Mouse (Mus musculus) ovary, postnatal 10 days (tissue): ENCODE results near the gene Pacs2.

Experiments
- DNase-seq: peaks from one replicate; pipeline ENCODE4 v3.0.0; 2022; ENCODE audit warnings: low spot score

Pacs2 gene

DNA sequence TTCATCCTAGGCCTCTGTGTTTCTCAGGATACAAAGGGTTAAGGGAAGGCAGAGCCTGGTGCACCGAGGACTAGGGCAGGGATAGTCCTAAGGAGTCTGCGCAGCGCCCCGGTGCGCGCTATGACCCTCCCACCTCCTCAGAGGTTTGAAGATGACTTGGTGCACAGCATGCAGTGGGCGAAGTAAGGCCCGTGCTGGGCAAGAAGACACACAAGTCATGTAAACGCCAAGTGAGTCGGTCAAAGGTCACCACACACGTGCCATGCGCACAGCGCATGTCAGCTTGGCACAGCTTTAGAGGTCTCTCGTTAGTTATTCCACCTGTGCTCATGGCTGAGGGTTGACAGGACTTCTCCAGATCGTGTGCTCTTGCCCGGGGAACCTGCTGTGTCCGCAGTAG is 75.7 kb downstream of the Pacs2 start:
- DNase-seq: no peak

GRCm38 (mm10) chr12:113097040-113097439 is 82.7 kb downstream of the Pacs2 start:
- DNase-seq: no peak

GRCm38 (mm10) chr12:113097749-113098281 is 83.5 kb downstream of the Pacs2 start, which contains the start of gene Mta1:
Gene Mta1, plus strand, starts transcription at chr12:113098278.
- DNase-seq: no peak

- no peak for DNase-seq
These were observed 84.3 kb downstream of the Pacs2 start for GRCm38 (mm10) chr12:113098530-113099151.

- DNase-seq: no peak
These were observed 85.3 kb downstream of the Pacs2 start for GRCm38 (mm10) chr12:113099470-113100237.

DNA sequence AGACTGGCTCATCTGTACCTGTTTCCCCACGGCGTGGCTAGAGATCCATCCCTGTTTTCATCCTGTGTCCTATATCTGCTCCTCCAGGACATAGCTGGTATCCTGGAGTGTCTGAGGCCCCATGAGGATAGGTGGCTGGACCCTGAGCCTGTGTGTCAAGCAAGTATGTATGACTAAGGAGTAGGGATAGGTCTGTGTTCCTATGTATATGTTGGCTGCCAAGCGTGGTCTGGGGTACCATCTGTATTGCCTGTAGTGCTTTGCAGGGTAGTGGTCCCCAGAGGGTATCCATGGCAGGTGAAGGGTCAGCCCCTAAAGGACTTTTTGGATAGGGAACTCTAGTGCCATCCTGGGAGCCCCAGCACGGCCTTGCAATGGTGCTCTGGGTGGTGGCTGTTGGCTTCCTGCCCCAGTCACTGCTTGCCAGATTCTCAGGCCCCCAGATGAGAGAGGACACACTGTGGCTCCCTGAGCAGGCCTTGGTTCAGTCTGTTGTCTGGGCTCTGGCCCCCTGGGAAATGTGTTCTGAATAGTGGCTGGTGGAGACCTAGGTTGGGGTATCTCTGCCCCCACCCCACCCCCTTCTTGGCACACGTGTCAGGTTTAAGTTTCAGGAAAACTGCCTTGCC is 86.3 kb downstream of the Pacs2 start:
- DNase-seq: no peak

GRCm38 (mm10) chr12:113101251-113101960 is 87.1 kb downstream of the Pacs2 start:
- no peak for DNase-seq

GRCm38 (mm10) chr12:113102461-113102860 is 88.2 kb downstream of the Pacs2 start:
- DNase-seq: no peak

GRCm38 (mm10) chr12:113103846-113104451 is 89.6 kb downstream of the Pacs2 start:
- DNase-seq: no peak

GRCm38 (mm10) chr12:113106386-113106785 is 92.1 kb downstream of the Pacs2 start:
- DNase-seq: no peak

DNA sequence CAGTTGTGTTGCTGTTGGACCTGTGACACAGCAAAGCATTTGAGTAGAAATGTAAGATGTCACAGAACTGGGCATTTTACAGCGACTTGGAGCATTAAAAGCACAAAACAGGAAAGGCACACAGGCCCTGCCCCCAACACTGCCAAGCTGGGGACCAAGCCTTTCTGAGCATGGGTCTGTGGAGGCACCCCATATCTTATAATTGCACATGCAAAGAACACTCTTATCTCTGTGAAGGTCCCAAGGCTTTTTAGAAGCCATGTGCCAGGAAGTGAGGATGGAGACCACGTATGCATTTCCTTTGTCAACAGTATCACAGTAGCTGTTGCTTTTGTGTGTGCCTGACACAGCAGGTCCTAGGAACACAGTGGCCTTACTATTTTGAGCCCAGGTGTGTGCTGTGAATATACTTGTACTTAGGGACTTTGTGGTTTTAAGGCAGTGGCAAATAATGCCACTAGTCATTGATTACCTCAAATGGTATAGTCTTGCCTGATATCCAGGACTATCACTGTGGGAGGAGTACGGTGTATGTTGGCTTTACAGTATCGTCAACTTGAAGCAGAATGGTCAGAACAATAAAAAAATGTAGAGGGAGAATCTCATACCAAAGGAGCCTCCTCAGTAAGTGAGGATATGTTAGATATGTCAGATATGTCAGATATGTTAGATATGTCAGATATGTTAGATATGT is 93.3 kb downstream of the Pacs2 start:
- no peak for DNase-seq

DNA sequence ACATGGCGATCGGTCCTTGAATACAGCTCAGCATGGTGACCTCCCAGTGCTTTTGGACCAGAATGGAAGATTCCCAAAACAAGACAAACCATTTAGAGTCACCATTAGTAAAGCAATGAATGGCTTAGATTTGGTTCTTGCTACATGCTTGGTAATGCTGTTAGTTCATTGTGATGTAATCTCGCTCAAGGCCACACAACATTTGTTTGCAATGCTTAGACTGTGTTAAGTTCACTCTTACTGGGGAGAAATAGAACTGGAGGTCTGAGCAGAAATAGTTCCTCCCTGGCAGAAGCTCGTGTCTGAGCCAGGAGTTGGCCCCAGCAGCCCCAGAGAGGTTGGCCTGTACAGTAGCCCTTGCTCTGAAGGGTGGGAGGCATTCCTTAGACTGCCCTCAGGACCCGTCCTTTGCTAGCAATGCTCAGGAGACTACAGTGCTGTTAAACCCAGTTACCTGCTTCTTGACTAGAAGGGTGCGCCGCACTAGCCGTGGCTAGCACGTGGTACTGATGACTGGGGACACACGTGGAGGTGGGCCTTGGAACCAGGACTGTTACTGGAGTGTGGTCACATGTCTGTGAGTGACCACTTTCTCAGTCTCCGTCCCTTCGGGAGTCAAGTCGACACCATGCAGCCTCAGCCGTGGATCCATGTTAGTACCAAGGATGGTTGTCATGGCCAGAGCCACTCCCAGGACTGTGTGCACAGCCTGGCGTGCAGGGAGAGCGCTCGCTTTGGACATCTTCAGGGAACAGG is 94.4 kb downstream of the Pacs2 start:
- no peak for DNase-seq

DNA sequence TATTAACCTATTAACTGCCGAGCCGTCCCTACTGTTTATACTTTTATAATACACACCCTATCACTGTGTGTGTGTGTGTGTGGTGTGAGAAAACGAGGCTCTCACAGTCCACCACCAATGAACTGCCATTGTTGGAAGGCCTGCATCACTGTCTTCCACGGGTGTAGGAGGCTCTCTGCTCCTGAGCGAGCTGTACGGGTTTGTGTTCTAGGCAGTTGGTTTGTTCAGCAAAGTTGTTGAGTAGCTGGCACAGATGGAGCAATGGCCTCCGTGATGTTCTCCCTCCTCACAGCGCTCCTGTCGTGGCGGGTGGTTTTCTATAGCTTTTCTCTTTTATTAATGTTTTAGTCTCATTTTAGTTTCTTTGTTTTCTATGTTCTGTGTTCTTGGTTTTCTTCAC is 95.5 kb downstream of the Pacs2 start:
- DNase-seq: no peak

GRCm38 (mm10) chr12:113114141-113114540 is 99.8 kb downstream of the Pacs2 start:
- no peak for DNase-seq

DNA sequence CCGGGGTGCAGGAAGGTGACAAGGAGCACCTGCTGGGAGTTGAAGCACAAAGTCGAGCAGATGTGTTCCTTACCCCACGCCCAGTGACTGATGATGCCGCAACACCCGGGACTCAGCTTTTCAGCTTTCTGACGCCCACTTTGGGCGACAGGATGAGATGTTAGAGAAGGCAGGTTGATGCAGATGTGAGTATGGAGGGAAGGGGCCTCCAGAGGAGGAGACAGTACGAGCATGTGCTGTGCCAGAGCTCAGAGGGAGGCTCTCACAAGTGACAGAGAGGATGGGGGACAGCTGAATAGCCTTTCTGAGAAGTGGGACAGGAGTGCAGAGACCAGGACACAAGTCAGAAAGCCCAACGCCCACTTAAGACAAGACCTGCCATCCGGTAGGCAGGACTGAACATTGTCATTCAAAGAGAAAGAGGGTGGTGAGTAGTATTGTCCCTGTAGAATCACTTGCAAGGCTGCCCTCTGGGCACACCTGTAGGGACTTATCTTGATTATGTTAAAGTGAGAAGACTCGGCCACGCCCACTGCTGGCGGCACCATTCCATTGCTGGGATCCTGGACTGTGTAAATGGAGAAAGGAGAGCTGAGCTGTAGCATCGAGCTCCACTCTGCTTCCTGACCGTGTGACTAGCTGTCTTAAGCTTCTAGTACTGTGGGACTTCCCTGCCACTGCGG is 100.7 kb downstream of the Pacs2 start:
- DNase-seq: no peak

DNA sequence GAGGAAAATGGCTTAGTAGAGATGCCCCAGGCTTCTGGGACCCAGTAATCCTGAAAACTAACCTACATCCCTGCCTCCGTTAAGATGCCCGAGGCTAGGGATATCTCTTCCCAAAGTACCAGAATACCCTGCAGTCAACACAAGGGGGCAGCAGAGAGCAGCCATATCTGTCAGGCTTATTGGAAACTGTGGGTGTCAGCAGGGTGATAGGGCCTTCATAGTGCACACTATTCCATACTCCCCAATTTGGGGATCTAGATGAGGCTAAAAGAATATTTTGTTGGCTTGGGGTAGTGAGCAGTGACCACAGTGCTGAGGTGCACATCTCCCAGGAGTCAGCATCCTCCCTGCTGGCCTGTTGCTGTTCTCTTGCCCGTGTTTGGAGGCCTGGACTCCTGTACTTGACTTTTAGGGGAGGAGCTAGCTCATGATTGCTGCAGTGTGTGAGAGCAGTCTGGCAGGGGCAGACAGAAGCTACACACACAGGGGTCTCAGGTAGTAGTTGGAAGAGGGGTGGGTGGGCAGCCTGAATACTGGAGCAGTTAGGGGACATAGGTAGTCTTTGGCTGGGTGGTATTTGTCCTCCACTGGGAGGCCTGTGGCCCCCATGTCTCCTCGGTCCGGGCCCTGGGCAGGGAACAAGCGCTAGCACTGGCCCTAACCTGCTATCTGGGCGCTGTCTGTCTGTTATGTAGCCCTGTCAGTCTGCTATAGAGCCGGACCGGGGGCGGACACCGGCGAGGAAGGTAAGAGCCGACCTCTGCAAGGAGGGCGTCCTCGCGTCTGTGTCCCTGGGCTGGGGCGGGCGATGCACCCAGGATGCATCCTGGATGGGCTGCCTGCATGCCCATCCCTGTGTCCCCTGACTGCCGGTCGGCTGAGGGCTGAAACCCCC is 105.5 kb downstream of the Pacs2 start:
- DNase-seq: no peak
